Mouse (Mus musculus) retina, postnatal 1 day (tissue): ENCODE results near the gene Olfr243.
"Not testable (repeated sequence)": the region's sequence is repeated elsewhere in the genome, so short reads cannot be mapped to it uniquely, and the experiment has no call there.

Source experiments
- DNase-seq: peaks from one replicate; pipeline ENCODE4 v3.0.0-alpha.2; 2012

Gene Olfr243

DNA sequence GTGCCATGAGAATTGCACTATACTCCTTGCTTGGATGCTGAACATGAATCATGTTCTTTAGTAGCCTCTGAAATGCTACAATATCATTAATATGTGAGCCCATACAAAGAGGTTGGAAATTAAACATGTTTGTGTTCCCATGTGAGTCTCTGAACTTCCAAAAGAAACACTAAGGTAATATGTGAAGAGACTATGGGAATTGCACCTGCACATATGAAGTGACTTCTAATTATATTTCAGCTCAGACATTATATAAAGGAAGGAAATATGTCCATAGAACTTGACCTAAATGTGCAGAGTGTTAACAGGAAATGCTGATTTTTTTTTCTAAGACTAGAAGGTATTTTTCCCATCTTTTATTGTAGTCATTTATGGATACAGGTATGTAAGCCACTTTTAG is at the start of gene Olfr243:
Gene Olfr243 (plus strand): TSS at position 301 of the 400 bp plus-strand sequence.
- DNase-seq: no peak

DNA sequence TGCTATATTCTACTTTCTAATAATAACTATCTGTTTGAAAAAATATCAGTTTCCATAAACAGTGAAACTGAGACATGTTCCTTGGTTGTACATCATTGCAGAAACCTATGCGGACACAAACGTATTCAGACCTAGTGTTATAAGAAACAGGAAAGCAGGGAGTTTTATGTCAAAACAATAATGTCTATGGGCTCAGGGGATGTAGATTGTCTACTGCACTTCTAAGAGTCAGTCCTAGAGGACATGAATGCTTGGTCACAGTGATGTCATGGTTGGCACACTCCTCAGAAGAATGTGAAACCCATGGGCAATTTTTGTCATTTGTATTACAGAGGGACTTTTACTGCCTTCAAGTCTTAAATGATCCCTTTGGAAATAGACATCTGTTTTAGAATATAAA is 43.4 kb upstream of the Olfr243 start, which contains the start of gene Olfr624:
Gene Olfr624 (minus strand): TSS at position 101 of the 400 bp plus-strand sequence.
- no peak for DNase-seq

DNA sequence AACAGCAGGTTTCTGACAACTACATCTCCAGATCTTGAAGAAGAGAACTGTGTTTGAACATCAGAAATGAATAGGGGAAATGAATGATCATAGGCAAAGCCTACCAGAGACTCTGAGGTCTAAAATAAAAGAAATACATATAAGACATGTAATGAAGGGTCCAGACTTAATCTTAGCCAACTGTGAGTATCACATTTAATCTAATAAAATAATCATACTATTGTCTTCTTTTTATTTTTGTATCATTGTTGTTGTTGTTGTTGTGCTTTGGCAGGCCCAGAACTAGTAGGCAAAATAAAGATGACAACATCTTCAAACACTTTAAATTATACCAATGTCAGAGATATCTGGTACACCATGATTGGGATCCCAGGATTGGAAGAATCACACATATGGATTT is 32.1 kb upstream of the Olfr243 start, which contains the start of gene Olfr625-ps1:
Gene Olfr625-ps1 (plus strand): TSS at position 301 of the 400 bp plus-strand sequence.
- DNase-seq: no peak

- DNase-seq: no peak
Observed at GRCm38 (mm10) chr7:103699469-103699868, 15.0 kb upstream of the Olfr243 start.

DNA sequence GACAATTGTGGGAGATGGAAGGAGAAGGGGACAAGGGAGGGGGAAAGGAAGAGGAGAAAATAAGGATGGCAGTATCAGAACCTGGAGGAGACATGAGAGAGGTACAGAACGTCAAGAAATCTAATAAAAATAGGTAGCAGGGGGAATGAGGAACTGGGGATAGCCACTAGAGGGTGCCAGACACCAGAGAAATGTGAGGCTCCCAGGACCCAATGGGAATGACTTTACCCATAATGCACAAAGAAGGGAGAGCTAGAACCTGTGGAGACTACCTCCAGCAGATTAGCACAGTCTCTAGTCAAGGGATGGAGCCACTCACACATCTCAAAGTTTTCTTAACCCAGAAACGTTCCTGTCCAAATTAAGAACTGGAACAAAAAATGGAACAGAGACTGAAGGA is 2.4 kb upstream of the Olfr243 start:
- no peak for DNase-seq

- DNase-seq: not testable (repeated sequence)
Observed at GRCm38 (mm10) chr7:103716398-103716797, 1.9 kb downstream of the Olfr243 start.

- no peak for DNase-seq
Observed at GRCm38 (mm10) chr7:103730074-103730473, 15.6 kb downstream of the Olfr243 start, which contains the start of gene Olfr628. Olfr628 (plus strand) TSS chr7:103730374.

DNA sequence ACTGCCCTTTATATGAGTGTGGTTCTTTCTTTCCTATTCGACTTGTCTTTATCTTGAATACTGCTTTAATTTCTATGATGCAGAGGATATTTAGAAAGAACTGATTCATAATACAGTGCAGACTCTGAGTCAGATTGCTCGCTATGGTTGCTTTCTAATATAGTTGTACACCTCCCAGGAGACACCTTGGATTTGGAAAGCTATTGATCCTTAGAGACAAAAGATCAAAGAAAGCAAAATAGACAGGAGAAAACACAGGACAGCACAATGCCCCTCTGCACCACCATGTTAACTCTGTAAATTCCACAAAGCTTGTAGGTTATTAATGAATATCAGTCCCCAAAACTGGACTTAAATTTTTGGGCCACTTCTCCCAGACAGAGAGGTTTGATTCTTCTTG is 30.4 kb downstream of the Olfr243 start, which contains the start of gene Olfr629:
Gene Olfr629 (minus strand): TSS at position 101 of the 400 bp plus-strand sequence.
- DNase-seq: no peak

GRCm38 (mm10) chr7:103757233-103757632 is 42.8 kb downstream of the Olfr243 start, which contains the start of gene Olfr630:
Olfr630 (minus strand) TSS chr7:103757333.
- no peak for DNase-seq

- DNase-seq: not testable (repeated sequence)
Observed at GRCm38 (mm10) chr7:103762212-103762611, 47.7 kb downstream of the Olfr243 start.

DNA sequence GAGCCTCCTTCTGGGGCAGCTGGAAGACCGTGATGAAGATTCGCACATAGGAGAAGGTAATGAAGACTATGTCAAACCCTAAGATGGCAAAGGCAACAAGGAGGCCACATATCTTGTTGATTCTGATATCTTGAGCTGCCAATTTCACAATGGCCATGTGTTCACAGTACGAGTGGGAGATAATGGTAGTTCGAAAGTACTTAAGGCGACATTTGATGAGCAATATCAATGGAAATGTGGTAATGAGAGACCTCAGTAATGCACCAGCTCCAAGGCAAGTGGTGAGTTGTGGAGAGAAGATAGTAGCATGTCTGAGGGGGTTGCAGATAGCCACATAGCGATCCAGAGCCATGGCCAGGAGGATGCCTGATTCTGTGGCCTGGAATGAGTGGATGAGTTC is 53.2 kb downstream of the Olfr243 start:
- DNase-seq: not testable (repeated sequence)
